Mouse (Mus musculus): ENCODE measurements around the gene 4930438A08Rik.
"Not testable (repeated sequence)": the region's sequence is repeated elsewhere in the genome, so short reads cannot be mapped to it uniquely, and the experiment has no call there.

The 4930438A08Rik gene

DNA sequence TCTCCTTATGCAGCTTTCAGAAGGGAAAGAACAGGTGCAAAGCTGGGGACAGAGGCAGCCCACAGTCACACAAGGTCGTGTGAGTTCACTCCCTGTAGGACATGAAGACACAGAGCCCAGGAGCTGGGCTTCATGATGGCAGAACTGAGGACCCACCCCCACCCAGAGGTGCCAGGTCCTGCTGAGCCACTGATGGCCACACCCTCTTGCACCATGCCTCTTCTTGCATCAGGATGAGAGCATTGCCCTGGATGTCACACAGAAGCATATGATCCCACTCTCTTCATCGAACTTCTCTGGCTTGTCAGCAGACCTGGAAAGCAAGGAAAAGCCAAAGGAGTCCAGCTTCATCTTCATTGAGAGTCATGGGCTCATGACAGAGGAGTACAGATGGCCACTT lies at the start of gene 4930438A08Rik:
TSS of gene 4930438A08Rik (plus strand) at position 228 of the 400 bp plus-strand sequence.
- no peak for DNase-seq (ENCODE audit: low read depth)

DNA sequence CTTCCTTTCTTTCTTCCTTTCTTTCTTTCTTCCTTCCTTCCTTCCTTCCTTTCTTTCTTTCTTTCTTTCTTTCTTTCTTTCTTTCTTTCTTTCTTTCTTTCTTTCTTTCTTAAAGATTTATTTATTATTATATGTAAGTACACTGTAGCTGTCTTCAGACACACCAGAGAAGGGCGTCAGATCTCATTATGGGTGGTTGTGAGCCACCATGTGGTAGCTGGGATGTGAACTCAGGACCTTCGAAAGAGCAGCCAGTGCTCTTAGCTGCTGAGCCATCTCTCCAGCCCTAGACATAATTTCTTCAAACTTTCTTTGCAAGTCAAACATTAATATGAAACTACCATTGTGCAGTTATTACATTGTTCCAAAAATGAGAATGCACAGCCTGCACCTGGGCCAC lies 49.7 kb upstream of the 4930438A08Rik start:
- not testable (repeated sequence) for DNase-seq (ENCODE audit: low read depth)

DNA sequence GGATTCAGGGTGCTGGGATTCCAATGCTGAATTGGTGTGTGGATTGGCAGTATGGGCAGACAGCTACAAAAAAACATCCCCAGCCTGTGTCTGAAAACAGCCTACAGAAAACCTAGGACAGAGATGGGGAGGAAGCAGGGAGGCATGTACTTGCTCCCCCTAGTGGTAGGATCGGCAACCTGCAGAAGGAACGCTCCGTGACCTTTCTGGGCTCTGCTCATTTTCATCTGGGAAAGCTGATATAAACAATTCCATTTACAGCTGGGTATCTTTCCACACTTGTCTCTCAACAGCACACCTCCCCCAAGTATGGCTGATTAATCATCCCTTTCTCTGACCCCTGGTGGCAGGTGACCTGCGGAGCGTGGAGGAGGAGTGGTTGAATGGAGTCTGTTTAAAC lies 48.9 kb upstream of the 4930438A08Rik start:
- DNase-seq (ENCODE audit: low read depth) = peak; percentile 48

DNA sequence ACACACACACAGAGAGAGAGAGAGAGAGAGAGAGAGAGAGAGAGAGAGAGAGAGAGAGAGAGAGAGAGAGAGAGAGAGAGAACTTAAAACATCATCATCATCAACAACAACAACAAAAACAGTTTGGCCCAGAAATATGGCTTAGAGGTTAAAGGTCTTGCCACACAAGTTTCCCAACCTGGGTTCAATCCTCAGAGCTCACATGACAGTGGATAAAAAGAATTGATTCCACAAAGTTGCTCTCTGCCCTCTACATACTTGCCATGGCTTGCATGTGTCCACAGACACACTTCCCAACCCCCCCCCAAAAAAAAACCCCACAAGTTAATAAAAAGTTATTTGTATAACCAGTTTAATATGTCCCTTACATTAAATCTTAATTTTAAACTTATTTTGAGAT lies 48.2 kb upstream of the 4930438A08Rik start:
- no peak for DNase-seq (ENCODE audit: low read depth)

DNA sequence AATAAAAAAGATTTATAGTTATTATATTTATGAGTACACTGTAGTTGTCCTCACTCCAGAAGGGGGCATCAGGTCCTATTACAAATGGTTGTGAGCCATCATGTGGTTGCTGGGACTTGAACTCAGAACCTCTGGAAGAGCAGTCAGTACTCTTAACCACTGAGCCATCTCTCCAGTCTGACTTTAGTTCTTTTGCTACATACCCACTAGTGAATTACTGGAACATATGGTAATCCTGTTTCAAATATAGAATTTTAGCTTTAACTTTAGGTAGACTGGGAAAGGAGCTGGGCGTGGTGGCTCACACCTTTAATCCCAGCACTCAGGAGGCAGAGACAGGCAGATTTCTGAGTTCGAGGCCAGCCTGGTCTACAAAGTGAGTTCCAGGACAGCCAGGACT lies 46.6 kb upstream of the 4930438A08Rik start:
- DNase-seq (ENCODE audit: low read depth) = not testable (repeated sequence)

DNA sequence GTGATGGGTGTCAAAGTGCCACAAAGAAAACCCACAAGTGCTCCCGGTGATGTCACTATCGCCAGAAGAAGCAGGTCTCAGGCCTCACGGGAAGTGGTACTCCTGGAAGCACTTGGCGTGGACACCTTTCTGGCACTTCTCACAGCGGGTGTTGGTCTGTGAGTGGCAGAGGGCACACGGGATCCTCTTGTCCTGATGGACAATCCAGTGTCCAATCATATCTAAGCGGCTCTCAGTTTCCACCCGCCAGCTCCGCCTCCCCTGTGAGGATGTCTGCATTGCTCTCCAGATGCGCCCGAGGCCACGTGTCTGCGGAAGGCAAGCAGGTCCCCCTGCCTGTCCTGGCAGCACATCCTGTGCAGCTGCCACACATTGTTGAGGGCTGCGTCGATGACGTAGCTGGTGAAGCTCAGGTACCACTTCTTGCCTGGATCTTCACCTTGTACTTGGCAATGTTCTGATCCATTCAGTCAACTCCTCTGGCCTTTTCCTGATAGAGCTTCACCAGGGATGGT lies 44.1 kb upstream of the 4930438A08Rik start:
- DNase-seq (ENCODE audit: low read depth) = no peak

DNA sequence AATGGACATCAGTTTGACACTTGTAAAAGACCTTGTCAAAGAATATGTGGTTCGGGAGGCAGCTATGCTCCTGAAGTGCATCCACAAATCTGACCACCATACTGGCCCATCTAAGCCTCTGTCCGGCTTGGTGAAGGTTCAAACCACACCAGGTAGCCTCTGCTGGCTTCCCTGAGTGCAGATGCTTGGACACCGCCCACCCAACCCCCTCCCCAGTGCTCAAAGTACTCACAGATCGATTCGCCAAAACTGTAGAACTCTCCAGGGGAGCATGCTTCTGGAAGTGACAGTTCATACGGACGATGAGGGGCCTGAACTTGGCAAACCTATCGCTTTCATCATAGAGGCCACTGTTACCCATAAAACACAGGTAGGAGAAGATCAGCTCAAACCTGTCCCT lies 43.4 kb upstream of the 4930438A08Rik start:
- no peak for DNase-seq (ENCODE audit: low read depth)

DNA sequence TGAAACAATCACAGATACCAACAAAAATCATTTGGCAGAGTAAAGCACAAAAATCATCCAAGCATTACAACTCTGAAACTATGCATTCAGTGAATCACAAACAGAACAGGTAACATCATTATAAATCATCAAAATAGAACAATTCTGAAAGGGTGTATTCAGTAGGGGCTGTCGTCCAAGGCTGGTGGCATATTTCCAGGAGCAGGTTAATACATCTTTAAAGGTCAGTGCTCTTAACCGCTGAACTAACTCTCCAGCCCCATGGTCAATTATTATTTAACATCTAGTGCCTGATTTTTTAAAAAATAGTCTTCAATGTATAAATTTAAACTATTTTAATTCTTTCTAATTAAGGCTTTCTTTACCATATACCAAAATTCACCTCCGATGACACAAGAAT lies 40.0 kb upstream of the 4930438A08Rik start:
- DNase-seq (ENCODE audit: low read depth) = not testable (repeated sequence)

DNA sequence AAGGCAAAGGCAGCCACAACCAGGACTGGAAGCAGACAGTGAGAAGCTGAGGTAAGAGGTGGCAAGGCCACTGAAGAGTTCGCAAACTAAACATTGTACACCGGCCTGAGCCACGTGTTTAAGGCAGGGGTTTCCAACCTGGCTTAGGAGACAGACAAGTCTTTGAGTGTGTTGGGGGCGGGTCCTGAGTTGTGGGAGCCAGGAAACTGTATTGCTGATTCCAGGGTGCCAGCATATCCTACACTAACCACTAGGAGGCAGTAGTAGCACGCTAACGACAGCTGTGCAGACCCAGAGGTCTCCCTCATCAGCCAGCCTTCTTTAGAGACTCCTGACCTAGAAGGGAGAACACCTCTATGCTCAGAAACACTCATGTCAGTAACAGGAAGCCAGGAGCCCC lies 39.4 kb upstream of the 4930438A08Rik start:
- DNase-seq (ENCODE audit: low read depth) = no peak

DNA sequence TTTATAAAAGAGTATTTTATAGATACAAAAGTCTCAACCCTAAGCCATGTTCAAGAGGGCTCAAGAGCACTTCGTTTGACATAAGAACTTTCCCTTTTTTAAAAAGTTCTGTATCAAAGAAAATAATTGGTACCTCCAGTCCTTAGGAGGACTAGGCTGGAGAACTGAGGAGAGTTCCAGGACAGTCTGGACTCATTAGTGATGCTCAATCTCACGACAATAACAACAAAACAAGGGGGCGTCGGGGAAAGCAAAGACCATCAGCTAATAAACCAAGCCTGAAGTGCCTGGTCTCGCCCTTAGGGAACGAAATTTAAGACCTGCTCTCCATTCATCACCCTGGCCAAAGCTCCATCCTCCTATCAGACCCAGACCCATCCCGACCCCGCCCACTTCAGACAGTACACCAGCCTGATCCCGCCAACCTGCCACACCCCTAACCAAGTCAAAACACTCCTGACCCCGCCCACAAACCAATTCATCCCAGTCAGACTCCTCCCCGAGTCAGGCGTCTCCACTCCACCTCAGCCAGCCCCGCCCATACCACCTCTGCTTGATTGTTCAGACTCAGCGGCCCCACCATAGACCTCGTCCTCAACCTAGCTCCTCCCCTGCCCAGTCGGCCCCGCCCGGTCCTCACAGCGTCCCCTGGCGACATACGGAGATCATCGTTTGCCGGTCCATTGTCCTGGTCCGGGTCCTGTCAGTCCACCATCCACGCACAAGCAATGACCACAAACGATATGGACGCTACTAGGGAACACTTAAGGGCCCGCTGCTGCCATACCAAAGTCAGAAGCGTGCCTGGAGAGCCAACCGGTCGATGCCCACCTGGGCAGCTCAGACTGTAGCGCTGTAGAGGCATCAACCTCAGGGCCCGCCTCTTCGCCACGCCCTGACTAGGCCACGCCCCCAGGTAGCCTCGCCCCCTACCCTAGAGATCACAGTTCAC lies 35.5 kb upstream of the 4930438A08Rik start:
- DNase-seq (ENCODE audit: low read depth) = no peak

DNA sequence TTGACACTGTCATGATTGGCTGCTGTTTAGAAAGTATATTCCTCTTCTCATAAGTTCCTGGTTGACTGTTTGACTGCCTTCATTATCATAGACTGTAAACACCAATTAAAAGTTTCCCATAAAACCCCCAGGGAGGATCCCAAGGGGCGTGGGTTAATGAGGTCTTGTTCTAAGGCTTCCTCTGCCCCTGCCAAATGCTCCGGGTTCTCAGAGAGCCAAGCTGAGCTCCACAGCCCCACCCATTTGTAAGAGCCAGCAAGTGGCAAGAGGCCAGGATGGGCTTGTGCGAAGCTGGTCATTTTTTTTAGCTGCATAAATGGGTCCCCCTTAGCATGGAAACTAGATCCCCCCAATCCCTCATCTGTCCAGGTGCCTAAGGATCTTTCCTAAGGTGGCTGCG lies 27.3 kb upstream of the 4930438A08Rik start:
- DNase-seq (ENCODE audit: low read depth) = no peak

DNA sequence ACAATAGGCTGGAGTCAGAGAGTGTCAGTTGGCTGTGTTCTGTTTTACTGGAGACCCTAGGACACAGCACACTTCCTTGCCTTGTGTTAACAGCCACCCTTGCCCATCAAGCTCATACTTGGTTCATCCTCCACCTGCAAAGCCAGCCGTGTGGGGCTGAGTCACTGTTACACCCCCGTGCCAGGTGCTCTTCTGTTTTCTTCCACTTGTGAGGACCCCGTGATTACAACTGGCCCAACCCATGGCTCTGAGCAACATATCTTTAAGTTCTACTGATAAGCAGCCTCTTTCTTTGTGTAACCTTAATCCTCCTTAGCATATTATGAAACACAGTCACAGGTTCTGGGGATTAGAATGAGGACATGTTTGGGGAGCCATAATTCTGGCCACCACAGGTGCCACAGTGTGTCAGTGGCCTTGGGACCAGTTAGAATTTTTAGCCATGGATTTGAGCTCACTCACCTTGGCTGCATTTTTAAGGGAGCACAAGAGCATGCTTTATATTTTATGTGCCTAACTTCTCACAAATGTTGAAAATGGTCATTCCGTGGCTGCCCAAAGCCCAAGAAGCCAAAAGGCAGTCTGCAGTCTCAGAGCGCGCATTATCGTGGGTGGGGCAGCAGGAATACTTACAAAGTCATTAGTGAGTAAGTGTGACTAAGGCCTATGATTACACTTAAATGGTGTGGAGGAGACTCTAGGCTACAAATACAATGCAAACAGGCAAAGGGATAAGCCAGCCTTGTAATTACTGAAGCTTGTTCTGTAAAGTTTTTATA lies 25.2 kb upstream of the 4930438A08Rik start:
- DNase-seq (ENCODE audit: low read depth) = no peak

DNA sequence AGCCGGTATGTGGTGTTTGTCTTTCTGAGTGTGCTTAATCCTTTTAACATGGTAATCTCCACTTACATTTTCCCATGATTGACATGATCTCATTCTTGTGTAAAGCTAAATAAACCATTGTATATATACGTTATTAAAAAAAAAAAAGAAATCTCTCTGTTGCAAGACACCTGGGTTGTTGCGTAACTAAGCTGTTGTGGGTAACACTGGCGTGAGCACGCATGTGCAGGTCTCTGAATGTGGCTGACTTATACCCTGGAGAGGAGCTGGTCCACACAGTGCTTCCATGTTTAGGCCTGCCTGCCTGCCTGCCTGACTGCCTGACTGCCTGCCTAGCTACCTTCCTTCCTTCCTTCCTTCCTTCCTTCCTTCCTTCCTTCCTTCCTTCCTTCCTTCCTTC lies 24.0 kb upstream of the 4930438A08Rik start:
- DNase-seq (ENCODE audit: low read depth) = no peak

DNA sequence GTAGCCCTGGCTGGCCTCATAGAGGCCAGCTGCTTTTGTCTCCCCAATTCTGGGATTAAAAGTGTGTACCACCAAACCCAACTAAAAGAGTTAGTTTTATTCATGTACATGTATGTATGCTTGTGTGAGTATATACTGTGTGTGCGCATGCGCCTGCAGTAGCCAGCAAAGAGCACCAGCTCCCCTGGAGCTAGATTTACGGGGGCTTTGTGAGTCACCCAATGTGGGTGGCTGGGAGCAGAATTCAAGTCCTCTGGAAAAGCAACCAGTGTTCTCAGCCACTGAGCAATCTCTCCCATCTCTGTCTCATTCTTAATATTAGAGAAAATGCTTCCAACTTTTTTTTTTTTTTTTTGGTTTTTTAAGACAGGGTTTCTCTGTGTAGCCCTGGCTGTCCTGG lies 20.2 kb upstream of the 4930438A08Rik start:
- no peak for DNase-seq (ENCODE audit: low read depth)

DNA sequence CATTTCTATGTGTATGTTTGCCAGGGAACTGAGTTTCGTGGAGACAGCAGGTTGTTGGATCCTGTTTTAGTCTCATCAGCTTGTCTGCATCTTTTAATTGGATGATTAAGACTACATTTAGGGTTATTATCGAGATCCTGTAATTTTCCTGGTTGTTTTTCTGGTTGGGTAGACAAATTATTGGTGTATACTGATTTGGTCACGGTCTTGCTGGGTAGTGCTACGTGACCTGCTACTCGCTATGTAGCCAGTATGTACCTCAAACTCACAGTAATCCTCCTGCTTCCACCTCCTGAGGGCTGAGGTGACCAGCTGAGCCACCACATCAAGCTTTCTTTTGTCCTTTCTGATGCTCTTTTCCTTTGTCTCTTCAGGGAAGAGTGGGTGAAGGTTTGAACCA lies 16.8 kb upstream of the 4930438A08Rik start:
- no peak for DNase-seq (ENCODE audit: low read depth)

DNA sequence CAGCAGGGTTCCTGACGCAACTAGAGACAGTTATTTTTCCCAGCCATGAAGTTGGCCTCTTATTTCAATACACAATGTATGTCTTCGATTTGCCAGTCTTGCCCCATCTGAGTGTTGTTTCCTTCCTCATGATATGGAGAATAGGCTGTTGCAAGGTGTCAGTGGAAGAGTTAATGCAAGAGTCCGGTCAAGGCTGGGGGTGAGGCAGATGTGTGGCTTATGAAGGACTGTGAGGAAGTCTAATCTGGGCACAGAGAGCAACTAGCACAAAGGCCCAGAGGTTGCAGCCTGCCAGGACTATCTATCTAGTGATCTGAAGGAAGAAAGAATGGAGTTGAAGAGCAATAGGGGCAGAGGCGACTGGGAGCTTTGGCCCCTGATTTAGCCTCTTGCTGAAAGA lies 14.4 kb upstream of the 4930438A08Rik start:
- no peak for DNase-seq (ENCODE audit: low read depth)

DNA sequence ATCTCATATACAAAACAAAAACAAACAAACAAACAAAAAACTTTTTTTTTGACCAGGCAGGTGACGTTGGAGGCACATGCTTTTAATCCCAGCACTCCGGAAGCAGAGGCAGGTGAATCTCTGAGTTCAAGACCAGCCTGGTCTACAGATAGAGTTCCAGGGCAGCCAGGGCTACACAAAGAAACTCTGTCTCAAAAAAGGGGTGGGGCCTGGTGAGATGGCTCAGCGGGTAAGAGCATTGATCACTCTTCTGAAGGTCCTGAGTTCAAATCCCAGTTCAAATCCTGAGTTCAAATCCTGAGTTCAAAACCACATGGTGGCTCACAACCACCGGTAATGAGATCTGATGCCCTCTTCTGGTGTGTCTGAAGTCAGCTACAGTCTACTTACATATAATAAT lies 12.8 kb upstream of the 4930438A08Rik start:
- no peak for DNase-seq (ENCODE audit: low read depth)

DNA sequence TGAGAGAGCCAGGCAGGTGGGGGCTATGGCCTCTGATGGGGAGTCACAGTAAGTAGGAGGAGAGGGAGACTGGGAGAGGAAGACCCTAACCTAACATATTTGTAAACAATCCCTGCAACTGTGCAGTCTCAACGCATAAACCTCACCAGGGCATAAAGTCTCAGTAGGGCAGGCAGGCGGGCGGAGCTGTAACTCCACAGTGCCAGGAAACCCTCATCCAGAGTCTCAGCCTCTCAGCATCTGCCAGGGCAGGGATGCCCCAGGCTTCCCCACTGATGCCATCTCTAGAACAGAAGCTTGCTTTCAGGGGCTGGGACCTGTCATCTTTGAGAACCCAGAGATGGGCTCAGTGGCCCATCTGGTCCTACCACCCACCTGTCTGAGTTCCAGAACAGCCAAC lies 12.3 kb upstream of the 4930438A08Rik start:
- DNase-seq (ENCODE audit: low read depth) = no peak

DNA sequence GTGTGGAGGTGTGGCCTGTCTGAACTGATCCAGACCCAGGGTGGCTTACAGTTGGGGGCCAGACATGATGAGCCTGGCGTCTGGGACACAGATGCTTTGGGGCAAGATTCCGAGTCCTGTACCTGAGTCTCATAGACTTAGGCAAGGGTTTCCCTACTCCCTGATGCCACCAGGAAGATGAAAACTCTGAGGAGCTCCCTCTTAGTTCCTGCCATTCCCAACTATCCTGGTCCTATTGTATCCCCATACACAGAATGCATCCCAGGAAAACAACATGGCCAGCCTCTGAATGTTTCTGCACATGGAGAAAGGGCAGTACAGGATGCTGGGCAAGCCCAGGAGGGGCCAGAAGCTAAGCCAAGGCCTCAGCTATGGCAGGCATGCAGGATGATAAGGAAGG lies 11.1 kb upstream of the 4930438A08Rik start:
- no peak for DNase-seq (ENCODE audit: low read depth)

DNA sequence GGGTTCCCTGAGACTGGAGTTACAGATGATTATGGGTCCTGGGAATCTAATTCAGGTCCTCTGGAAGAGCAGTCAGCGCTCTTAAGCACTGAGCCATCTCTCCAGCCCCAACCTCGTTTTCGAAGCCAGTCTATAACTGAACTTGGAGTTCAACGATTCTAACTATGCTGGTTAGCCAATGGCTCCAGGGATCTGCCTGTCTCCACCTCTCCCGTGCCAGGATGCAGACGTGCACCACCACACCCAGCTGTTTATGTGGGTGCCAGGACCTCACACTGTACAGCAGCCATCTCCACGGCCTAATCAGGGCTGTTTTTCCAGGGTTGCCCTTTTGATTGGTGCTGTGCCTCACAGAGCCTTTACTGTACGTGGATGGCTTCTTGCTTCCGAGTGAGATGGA lies 10.1 kb upstream of the 4930438A08Rik start:
- DNase-seq (ENCODE audit: low read depth) = no peak

DNA sequence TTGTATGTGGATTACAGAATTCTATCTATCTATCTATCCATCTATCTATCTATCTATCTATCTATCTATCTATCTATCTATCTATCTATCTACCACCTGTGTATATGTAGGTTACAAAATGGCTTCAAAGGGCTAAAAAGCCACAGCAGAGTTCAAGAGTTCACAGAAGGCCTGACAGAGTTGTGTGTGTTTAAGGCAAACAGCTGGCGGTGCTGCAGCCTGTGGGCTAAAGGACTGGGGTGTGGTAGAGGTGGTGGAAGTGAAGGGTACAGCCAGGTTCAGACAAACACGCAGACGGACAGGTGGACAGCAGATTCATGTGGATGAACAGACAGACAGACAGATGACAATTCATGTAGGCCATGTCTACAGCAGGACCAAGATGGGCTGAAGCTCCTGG lies 6.3 kb upstream of the 4930438A08Rik start:
- DNase-seq (ENCODE audit: low read depth) = no peak

DNA sequence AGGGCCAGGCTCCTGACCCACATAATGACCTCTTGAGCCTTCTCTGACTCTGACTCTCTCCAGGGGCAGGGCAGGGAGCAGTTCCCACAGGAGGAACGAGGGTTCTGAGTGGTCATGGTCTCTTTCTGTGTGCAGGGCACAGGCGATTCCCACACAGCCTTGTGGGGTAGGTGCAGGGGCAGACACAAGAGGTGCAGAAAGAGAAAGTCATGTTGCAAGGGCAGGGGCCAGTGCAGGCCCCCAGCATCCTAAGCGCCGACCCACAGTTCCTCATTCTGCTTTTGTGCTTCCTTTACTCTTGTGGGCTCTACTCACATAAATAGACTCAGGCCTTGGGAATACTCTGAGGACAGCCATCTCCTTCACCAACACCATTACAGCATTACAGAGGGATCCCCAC lies 1.2 kb downstream of the 4930438A08Rik start:
- DNase-seq (ENCODE audit: low read depth) = no peak

DNA sequence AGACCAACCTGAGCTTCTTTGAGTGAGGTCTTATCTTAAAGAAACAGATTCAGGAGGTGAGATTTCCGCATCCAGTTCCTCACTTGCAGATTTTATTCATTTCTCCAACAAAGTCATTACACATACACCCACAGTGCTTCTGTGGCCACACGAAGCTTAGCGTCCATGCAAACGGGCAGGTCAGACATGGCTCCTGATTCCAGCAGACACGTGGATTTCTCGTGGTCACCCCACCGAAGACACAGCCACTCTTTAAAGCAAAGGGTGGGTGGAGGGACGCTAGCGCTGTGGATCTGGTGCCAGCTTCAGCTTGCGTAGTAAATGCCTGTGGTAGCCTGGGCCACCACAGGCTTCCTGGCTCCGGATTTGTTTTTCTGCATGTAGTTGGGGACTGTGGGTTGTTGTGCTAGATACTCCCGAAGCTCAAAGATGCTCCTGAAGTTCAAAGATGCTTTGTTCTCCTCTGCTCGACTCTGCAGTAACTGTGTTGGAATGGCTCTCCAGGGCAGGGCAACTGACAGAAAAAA lies 7.4 kb downstream of the 4930438A08Rik start:
- no peak for DNase-seq (ENCODE audit: low read depth)

Data from fibroblast of lung, adult 2 months (primary cell).